Mouse (Mus musculus) neural tube, embryonic 14.5 days (tissue): ENCODE results near the gene Gadd45gip1. TPM values are rescaled to one million over a fixed set of nuclear protein-coding genes. Genes with fewer than 3 reads are reported as not detected.
A peak's percentile ranks its signal among the peaks of the same experiment; 100 is the strongest.

Source experiments
- ATAC-seq: fragments of 200-750 bp; cut with Nextera tagmentation; 2 replicates; pipeline ENCODE4 v1.8.0; 2017; ENCODE audit warnings: low read depth, mild to moderate bottlenecking, moderate TSS enrichment, moderate library complexity
- H3K27ac ChIP-seq: fragments of 300-500 bp; sonication (generic); 2 replicates; pipeline ENCODE4 v1.5.1; 2014; ENCODE audit warnings: low read depth, mild to moderate bottlenecking, control low read depth, low read length, moderate library complexity, mixed read lengths
- H3K27me3 ChIP-seq: fragments of 300-500 bp; sonication (generic); 2 replicates; pipeline ENCODE4 v1.6.1; 2014; ENCODE audit warnings: low read length; ENCODE audit not compliant: control insufficient read depth, insufficient read depth
- H3K36me3 ChIP-seq: fragments of 300-500 bp; sonication (generic); 2 replicates; pipeline ENCODE4 v1.6.1; 2014; ENCODE audit warnings: low read length, mixed read lengths; ENCODE audit not compliant: control insufficient read depth, insufficient read depth
- H3K4me1 ChIP-seq: fragments of 300-500 bp; sonication (generic); 2 replicates; pipeline ENCODE4 v1.6.1; 2014; ENCODE audit warnings: low read length; ENCODE audit not compliant: control insufficient read depth, insufficient read depth
- H3K4me2 ChIP-seq: fragments of 300-500 bp; sonication (generic); 2 replicates; pipeline ENCODE4 v1.6.1; 2014; ENCODE audit warnings: mild to moderate bottlenecking, low read depth, low read length, control low read depth
- H3K4me3 ChIP-seq: fragments of 300-500 bp; sonication (generic); 2 replicates; pipeline ENCODE4 v1.5.1; 2014; ENCODE audit warnings: low read depth, low read length, control low read depth, mixed read lengths
- H3K9ac ChIP-seq: fragments of 300-500 bp; sonication (generic); replicated peaks from 2 replicates; pipeline ENCODE4 v1.6.1; 2014; ENCODE audit warnings: low read depth, mild to moderate bottlenecking, control low read depth, low read length, mixed read lengths
- H3K9me3 ChIP-seq: fragments of 300-500 bp; sonication (generic); 2 replicates; pipeline ENCODE4 v1.6.1; 2016; ENCODE audit warnings: low read length; ENCODE audit not compliant: control insufficient read depth
- WGBS: fragments of 180-500 bp; shearing (Covaris S2); extraction: QIAGEN DNeasy Blood & Tissue Kit; methylation state at CpG from one replicate; pipeline ENCODE4 v1.1.7; 2014; 5-methylcytosine and 5-hydroxymethylcytosine counted together
- polyA plus RNA-seq: library from polyadenylated mRNA; unstranded; fragments of >200 nt; fragmentation: Nextera tagmentation; extraction: Ambion mirVana; gene quantifications from 2 replicates; pipeline ENCODE4 v1.2.1, GENCODE M21; 2014

The Gadd45gip1 gene
- polyA plus RNA-seq, 1 experiment from 2014 or later = 39.8 TPM

DNA sequence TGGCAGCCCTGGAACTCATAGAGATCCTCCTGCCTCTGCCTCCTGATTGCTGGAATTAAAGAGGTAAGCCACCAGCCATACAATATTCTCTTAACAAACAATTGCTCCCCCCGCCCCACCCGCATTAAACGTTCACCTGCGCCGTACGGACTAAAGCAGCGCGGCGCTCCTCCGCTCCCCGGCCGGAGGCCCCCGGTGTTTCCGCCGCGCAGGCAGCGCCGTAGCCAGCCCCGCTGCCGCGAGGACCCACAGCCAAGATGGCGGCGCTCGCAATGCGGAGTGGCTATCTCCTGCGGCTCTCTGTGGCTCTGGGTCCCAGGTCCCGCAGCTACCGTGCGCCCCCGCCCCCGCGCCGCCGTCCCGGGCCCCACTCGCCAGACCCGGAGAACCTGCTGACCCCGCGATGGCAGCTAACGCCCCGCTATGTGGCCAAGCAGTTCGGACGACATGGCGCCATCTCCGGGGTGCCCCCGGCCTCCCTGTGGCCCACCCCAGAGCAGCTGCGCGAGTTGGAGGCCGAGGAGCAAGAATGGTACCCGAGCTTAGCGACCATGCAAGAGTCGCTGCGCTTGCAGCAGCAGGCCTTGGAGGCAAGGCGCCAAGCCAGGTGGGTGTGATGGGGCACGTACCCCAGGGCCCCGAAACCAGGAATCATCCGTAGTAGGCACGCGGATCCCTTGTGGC, 854 bp downstream of the Gadd45gip1 start:
- Histone ChIP-seq H3K4me3 (peak overlapping the region; percentile 77), H3K4me2 (peak overlapping the region; percentile 51), H3K27me3 (no peaks in the 10 kb centered on the region), H3K9me3 (no peaks in the 10 kb centered on the region), H3K4me1 (peaks cover 13% of the 10 kb centered on the region), H3K9ac (peak overlapping the region; percentile 85), H3K36me3 (peaks cover 31% of the 10 kb centered on the region), H3K27ac (peak overlapping the region; percentile 90)
- 2% methylated on average over 59 of the region's 59 CpGs for WGBS
- ATAC-seq = peak; percentile 75

DNA sequence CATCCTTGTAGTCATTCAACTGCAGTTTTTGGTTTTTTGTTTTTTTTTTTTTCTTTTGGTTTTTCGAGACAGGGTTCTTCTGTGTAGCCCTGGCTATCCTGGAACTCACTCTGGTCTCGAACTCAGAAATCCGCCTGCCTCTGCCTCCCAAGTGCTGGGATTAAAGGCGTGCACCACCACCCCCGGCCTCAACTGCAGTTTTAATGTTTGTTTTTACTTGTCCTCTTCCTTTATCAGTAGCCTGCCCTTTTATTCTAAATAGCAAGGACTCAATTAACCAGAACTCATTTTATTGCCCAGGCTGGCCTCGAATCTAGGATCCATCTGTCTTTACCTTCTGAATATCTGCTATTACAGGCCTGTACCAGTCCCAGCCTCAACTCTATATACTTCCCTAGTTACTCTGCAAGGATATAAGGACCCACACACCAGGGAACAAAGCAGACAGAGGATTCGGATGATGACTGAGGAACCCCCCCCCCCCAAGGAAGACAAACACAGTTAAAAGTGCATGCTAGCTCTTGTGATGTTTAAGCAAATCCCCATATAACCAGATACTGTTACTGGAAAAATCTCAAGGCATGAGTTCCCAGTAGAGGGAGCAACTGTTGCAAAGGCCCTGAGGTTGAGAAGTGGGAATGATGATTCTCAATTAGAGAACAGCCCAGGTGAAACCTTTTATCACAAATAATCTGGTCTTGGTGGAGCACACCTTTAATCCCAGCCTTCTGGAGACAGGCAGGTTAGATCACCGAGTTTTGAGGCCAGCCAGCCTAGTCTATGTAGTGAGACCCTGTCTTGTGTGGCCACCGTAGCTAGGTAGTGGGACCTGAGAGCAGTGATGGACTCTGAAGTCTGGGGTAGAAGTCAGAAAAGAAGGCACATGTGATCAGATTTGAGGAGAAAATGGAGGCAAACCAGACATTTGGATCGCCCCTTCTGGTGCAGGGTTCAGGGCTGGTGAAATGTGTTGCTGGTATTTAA, 1.7 kb downstream of the Gadd45gip1 start:
- 62% methylated on average over 10 of the region's 10 CpGs for WGBS

DNA sequence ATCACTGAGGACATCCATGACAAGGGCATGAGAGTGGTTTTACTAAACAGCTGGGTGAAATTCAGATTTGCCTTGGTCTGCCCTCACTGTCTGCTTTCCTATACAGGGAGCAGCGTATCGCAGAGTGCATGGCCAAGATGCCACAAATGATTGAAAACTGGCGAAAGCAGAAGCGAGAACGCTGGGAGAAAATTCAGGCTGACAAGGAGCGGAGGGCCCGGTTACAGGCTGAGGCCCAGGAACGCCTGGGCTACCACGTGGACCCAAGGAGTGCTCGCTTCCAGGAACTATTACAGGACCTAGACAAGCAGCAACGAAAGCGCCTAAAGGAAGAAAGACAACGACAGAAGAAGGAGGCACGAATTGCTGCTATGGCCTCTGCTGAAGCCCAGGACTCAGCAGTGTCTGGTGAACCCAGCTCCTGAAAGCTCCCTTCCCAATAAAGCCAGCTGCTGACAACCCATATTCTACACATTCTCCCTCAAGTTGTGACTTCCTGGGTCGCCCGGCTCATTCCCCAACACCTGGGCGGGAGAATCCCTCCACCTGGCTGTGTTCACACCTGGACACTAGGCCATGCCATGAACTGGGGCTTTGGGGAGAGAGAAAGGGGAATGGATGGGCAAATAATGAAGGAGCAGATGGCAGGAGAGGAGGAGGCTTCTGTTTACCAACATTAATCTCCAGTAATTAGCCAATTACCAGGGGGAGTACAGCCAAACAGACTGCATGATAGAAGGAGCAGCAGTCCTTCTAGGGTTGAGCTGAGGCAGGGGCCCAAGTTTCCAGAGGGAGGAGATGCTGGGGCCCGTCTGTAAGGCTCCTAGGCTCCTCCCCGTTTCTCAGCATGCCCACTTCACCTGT, 2.9 kb downstream of the Gadd45gip1 start:
- Histone ChIP-seq H3K9ac (no peak overlapping the region), H3K27ac (peak overlapping the region; percentile 66), H3K36me3 (peaks cover 43% of the 10 kb centered on the region), H3K27me3 (no peaks in the 10 kb centered on the region), H3K4me2 (no peak overlapping the region), H3K4me3 (no peak overlapping the region), H3K9me3 (no peaks in the 10 kb centered on the region), H3K4me1 (peaks cover 13% of the 10 kb centered on the region)
- ATAC-seq = 0 out of 2 replicates have a peak, but pooled peaks have one; percentile 16
- WGBS = 84% methylated on average over 19 of the region's 19 CpGs

More for the DNA sequence above, 1.7 kb downstream of the Gadd45gip1 start:
- Histone ChIP-seq H3K4me1 (peaks cover 13% of the 10 kb centered on the region), H3K4me3 (peak overlapping the region; percentile 77), H3K27me3 (no peaks in the 10 kb centered on the region), H3K9me3 (no peaks in the 10 kb centered on the region), H3K27ac (peak overlapping the region; percentile 90), H3K9ac (peak overlapping the region; percentile 85), H3K4me2 (peak overlapping the region; percentile 51), H3K36me3 (peaks cover 38% of the 10 kb centered on the region)
- no peak for ATAC-seq

DNA sequence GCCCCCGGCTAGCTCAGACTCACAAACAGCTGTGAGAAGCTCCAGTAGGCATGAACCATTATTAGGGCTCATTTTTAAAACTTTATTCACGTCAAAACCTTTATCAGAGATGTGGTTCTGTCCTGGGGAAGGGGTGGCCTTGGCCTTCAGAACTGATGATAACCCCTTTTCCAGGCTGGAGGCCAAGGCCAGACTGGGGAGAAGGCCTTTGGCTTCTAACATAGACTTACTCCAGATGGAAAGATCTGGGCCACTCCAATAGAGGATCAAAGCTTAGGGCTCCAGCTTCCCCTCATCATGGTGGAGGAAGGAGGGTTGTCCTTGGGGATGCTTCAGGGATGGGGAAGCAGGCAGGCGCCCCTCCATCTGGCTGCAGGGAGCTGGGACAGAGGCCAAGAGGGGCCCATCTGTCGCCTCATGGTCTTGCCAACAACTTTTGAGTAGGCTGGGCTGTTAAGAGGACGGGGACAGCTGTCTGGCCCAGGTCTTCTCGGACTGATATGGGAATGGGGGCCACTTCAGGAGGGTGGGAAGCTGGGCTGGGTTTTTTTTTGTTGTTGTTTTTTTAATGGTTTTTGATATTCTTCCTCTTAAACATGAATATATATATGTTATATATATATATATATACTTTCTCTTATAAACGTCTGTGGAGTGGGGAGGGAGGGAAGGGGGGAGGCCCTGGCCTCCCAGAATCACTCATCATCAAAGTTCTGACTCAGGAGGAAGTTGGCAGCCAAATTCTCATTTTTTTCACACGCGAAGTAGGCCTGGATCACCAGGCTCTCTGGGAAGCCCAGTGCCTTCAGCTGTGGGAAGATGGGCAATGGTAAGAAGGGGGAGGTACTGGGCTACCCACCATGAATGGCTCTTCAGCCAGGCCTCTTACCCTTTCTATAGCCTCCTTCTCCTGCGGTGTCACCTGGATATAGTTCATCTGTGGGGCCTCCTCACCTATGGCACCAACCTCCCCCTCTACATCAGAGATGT, 3.8 kb downstream of the Gadd45gip1 start:
- H3K4me2 ChIP-seq = no peak overlapping the region
- H3K27ac ChIP-seq = peak overlapping the region; percentile 66
- no peaks in the 10 kb centered on the region for H3K9me3 ChIP-seq
- no peak overlapping the region for H3K9ac ChIP-seq
- WGBS = 64% methylated on average over 10 of the region's 10 CpGs
- peak; percentile 33; the same call in 1 of the 2 replicates for ATAC-seq
- peaks cover 43% of the 10 kb centered on the region for H3K36me3 ChIP-seq
- H3K4me3 ChIP-seq = no peak overlapping the region
- H3K27me3 ChIP-seq = no peaks in the 10 kb centered on the region
- peaks cover 20% of the 10 kb centered on the region for H3K4me1 ChIP-seq

DNA sequence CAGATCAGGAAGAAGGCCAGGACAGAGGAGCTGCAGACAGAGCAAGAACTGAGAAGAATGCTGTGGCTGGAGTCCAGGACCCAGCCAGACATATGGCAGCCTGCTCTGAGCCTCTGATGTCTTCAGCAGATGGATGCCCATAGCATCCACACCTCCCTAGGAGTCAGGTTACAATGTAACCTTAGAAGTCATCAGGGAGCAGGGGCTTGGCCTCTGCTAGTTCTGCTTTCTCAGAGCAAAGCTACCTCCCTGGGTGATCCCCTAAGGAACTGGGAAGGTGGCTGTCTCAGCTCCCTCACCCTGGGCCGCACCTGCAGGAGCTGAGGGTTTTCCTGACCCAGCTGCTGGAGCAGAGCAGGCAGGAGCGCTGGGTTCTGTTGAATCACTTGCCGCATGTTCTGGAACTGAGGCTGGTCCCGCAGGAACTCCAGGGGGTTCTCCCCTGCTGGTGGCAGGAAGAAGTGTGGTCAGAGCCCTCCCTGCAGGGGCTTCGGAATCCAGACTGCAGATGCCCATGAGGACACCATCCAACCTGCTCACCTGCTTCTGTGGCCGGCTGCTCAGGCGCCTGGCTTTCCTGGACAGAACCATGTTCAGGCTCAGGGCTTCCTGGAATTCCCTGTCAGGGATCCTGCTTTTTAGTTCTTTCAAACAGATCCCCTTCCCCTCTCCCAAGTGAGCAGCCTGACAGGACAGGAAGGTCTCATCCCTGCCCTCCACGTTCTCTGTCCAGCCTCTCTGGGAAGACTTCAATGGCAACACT, 6.0 kb downstream of the Gadd45gip1 start:
- Histone ChIP-seq H3K36me3 (peaks cover 53% of the 10 kb centered on the region), H3K4me2 (no peak overlapping the region), H3K4me3 (no peak overlapping the region), H3K9me3 (no peaks in the 10 kb centered on the region), H3K9ac (no peak overlapping the region), H3K27ac (0 out of 2 replicates have a peak overlapping the region, but pooled peaks have one; percentile 28), H3K27me3 (no peaks in the 10 kb centered on the region), H3K4me1 (peaks cover 20% of the 10 kb centered on the region)
- WGBS = 64% methylated on average over 8 of the region's 8 CpGs
- no peak for ATAC-seq

DNA sequence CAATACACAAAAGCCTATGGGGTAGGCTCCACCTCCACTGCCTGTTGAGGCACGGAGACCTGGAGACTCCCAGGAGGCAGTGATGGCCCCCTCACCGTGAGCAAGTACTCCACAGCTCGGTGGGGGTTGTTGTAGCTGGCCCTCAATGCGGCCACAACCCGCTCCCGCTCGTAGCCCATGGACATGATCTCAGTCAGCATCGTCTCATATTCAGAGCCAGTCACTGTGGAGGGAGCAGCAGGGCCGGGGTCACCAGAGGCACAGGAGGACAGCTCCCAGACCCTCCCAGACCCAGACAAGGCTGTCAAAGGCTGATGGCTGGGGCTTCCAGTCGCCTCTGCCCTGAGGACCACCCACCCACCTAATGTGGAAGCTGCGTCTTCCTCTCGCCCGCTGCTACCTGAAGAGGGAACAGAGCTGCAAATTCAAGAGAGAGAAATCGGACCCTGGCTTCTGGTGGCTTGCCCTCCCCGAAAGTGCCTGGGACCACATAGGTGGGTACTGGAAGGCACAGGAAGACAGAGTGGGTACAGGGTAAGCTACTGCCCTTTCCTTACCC, 6.7 kb downstream of the Gadd45gip1 start:
- ATAC-seq = no peak
- Histone ChIP-seq H3K9ac (no peak overlapping the region), H3K4me3 (no peak overlapping the region), H3K27me3 (no peaks in the 10 kb centered on the region), H3K27ac (no peak overlapping the region), H3K36me3 (peaks cover 60% of the 10 kb centered on the region), H3K4me1 (peaks cover 17% of the 10 kb centered on the region), H3K9me3 (no peaks in the 10 kb centered on the region), H3K4me2 (no peak overlapping the region)
- WGBS = 80% methylated on average over 15 of the region's 15 CpGs

DNA sequence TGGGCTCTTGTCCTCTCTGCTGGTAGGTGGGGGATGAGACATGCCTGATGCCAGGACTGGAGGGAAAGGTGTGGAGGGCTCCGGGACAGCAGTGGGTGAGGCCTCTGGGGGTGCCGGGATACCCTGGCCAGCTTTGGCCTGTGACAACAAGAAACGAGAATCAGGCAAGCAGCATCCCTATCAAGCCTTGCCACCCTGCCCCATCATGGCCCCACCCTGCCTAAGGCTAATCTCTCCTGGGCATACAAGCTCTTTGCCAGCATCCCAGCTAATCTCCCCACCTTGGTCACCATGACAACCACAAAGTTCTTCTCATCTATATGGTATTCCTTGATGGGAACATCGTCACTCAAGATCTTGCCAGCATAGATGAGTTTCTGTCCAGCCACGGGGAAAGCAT, 7.2 kb downstream of the Gadd45gip1 start:
- no peak for ATAC-seq
- H3K27me3 ChIP-seq = no peaks in the 10 kb centered on the region
- no peak overlapping the region for H3K4me3 ChIP-seq
- H3K4me1 ChIP-seq = peaks cover 12% of the 10 kb centered on the region
- H3K4me2 ChIP-seq = no peak overlapping the region
- 92% methylated on average over 5 of the region's 5 CpGs for WGBS
- H3K9ac ChIP-seq = no peak overlapping the region
- H3K27ac ChIP-seq = no peak overlapping the region
- H3K9me3 ChIP-seq = no peaks in the 10 kb centered on the region
- peaks cover 65% of the 10 kb centered on the region for H3K36me3 ChIP-seq
